Mouse (Mus musculus) kidney, postnatal 0 days (tissue): ENCODE measurements at regions not wholly inside any gene's neighbourhood (a gene's known extent, or its start where the extent isn't known, plus 50 kb on each side); places are given as distances from the start of the nearest gene placed in this dataset.

Source experiments
- ATAC-seq: fragments of 200-750 bp; cut with Nextera tagmentation; replicated peaks from 2 replicates; pipeline ENCODE4 v1.8.0; 2017; ENCODE audit warnings: low read depth, moderate number of reproducible peaks, moderate TSS enrichment, moderate library complexity; ENCODE audit not compliant: low FRiP score
- DNase-seq: peaks from one replicate; pipeline ENCODE4 v3.0.0-alpha.2; 2016; ENCODE audit warnings: low spot score
- H3K27ac ChIP-seq: fragments of 300-500 bp; sonication (generic); 2 replicates; pipeline ENCODE4 v1.5.1; 2014; ENCODE audit warnings: mild to moderate bottlenecking
- H3K27me3 ChIP-seq: fragments of 300-500 bp; sonication (generic); 2 replicates; pipeline ENCODE4 v1.6.1; 2014; ENCODE audit warnings: low read length, mixed read lengths; ENCODE audit not compliant: insufficient read depth
- H3K36me3 ChIP-seq: fragments of 300-500 bp; sonication (generic); 2 replicates; pipeline ENCODE4 v1.6.1; 2014; ENCODE audit warnings: low read length, mixed read lengths; ENCODE audit not compliant: insufficient read depth
- H3K4me1 ChIP-seq: fragments of 300-500 bp; sonication (generic); replicated peaks from 2 replicates; pipeline ENCODE4 v1.6.1; 2014; ENCODE audit warnings: antibody characterized with exemption, low read length, mixed read lengths; ENCODE audit not compliant: insufficient read depth
- H3K4me2 ChIP-seq: fragments of 300-500 bp; sonication (generic); 2 replicates; pipeline ENCODE4 v1.6.1; 2014; ENCODE audit warnings: mild to moderate bottlenecking, low read length, moderate library complexity, mixed read lengths
- H3K4me3 ChIP-seq: fragments of 300-500 bp; sonication (generic); replicated peaks from 2 replicates; pipeline ENCODE4 v1.5.1; 2014; ENCODE audit warnings: low read depth, low read length
- H3K9ac ChIP-seq: fragments of 300-500 bp; sonication (generic); 2 replicates; pipeline ENCODE4 v1.6.1; 2014; ENCODE audit warnings: low read depth, low read length
- H3K9me3 ChIP-seq: fragments of 300-500 bp; sonication (generic); replicated peaks from 2 replicates; pipeline ENCODE4 v1.6.1; 2016; ENCODE audit warnings: low read length, inconsistent platforms, mixed read lengths
- CTCF ChIP-seq: IDR thresholded peaks from 2 replicates; pipeline ENCODE4 v1.5.1; 2016; ENCODE audit warnings: antibody characterized with exemption, low read depth, mild to moderate bottlenecking, moderate library complexity
- WGBS: fragments of 180-500 bp; shearing (Covaris S2); extraction: QIAGEN DNeasy Blood & Tissue Kit; methylation state at CpG from one replicate; pipeline ENCODE4 v1.1.7; 2014; 5-methylcytosine and 5-hydroxymethylcytosine counted together

GRCm38 (mm10) chr11:37806761-37807160, 571.0 kb upstream of the Tenm2 start:
- no peak for ATAC-seq

DNA sequence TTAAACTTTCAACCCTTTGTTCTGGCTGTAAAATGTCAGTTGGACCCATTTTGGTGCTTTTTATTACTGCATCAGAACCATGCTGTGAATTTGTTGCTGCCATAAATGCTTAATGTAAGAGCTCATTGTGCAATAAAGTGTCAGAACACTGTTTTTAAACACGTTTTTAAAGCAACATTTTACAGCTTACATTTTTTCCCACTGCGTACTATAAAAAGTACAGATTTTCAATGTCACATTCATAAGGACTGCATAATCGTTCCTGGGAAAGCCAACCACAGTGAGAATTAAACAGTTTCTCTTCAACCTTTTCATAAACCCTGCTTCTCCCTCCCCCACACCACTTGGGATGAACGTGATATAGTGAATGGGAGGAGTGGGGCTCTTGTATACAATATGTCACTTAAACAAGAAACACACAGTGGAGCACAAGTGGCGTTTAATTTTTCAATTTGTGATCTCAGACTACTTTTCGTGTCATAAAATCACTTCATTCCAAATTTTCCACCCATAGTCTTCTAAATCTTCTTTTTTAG, 563.1 kb upstream of the Tenm2 start:
- no peak for ATAC-seq
- 63% methylated on average over 6 of the region's 6 CpGs for WGBS

More at GRCm38 (mm10) chr11:37806761-37807160, 571.0 kb upstream of the Tenm2 start:
- no peak for TF ChIP-seq CTCF
- H3K36me3 ChIP-seq, result no peaks in the 10 kb centered on the region
- no peak overlapping the region for H3K4me3 ChIP-seq
- H3K9ac ChIP-seq, result no peak overlapping the region
- DNase-seq, result no peak
- no peak overlapping the region for H3K4me2 ChIP-seq
- no peak overlapping the region for H3K27ac ChIP-seq
- no peaks in the 10 kb centered on the region for H3K9me3 ChIP-seq
- no peaks in the 10 kb centered on the region for H3K27me3 ChIP-seq
- H3K4me1 ChIP-seq, result no peaks in the 10 kb centered on the region
- 80% methylated on average over 5 of the region's 5 CpGs for WGBS

DNA sequence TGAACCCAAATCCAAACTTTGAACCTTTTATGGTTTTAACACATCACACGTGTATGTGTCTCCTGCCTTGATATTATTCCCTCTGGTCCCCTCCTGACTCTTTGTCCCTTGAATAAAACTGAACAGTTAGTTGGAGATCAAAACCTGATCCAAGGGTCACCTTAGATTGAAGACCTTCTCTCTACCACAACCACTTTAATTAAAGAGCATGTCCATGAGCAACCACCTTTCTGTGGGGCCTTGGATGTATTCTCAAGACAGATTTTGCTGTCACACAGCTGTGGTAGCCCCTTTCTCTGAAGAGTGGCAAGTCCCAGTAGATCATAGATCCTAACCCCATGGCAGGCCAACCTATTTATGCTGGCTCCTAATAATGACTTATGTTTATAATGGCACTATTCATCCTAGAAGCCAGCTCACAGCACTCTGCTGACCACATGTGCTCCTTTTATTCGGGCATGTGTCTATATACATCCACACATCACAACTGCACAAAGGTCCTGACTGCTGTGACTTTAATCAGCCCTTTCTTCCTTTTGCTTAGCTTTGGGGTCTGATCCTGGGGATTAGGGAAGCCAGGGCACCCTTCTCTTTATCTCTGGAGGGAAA, 536.8 kb upstream of the Tenm2 start:
- H3K4me1 ChIP-seq, result no peaks in the 10 kb centered on the region
- H3K36me3 ChIP-seq, result no peaks in the 10 kb centered on the region
- no peak overlapping the region for H3K4me3 ChIP-seq
- DNase-seq, result no peak
- ATAC-seq, result no peak
- 69% methylated on average over 2 of the region's 2 CpGs for WGBS
- no peaks in the 10 kb centered on the region for H3K27me3 ChIP-seq
- no peak overlapping the region for H3K27ac ChIP-seq
- H3K9me3 ChIP-seq, result no peaks in the 10 kb centered on the region
- H3K9ac ChIP-seq, result no peak overlapping the region
- TF ChIP-seq CTCF, result no peak
- no peak overlapping the region for H3K4me2 ChIP-seq

More for the DNA sequence above, 563.1 kb upstream of the Tenm2 start:
- H3K27ac ChIP-seq, result no peak overlapping the region
- no peak overlapping the region for H3K4me2 ChIP-seq
- no peak overlapping the region for H3K9ac ChIP-seq
- no peaks in the 10 kb centered on the region for H3K9me3 ChIP-seq
- DNase-seq, result no peak
- H3K4me3 ChIP-seq, result no peak overlapping the region
- no peaks in the 10 kb centered on the region for H3K4me1 ChIP-seq
- no peak for TF ChIP-seq CTCF
- H3K27me3 ChIP-seq, result no peaks in the 10 kb centered on the region
- H3K36me3 ChIP-seq, result no peaks in the 10 kb centered on the region

DNA sequence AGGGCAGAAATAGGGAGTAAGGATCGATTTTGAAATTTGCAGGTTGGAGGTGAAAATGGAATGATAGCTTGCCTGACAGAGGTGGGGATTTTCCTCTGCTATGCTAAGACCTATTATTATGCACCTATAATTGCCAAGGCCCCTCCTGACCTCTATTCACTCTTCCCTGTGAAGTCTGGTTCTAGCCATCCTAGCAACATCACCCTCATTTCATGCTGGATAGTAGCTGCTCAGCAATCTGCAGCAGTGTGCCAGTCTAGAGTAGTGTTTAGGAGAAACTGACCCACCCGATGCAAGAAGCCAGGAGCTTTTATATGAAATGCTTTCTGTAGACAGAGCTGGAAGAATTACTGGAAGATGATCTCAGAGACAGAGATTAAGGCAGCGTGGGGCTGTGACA, 535.1 kb upstream of the Tenm2 start:
- Histone ChIP-seq H3K27ac (no peak overlapping the region), H3K36me3 (no peaks in the 10 kb centered on the region), H3K27me3 (no peaks in the 10 kb centered on the region), H3K4me3 (no peak overlapping the region), H3K4me2 (no peak overlapping the region), H3K9me3 (no peaks in the 10 kb centered on the region), H3K9ac (no peak overlapping the region), H3K4me1 (no peaks in the 10 kb centered on the region)
- whole genome bisulfite sequencing, result 65% methylated on average over 3 of the region's 3 CpGs
- no peak for TF ChIP-seq CTCF
- ATAC-seq (no peak), DNase-seq (no peak)

GRCm38 (mm10) chr11:37768121-37768520, 532.4 kb upstream of the Tenm2 start:
- Histone ChIP-seq H3K4me1 (no peaks in the 10 kb centered on the region), H3K36me3 (no peaks in the 10 kb centered on the region), H3K9ac (no peak overlapping the region), H3K27ac (no peak overlapping the region), H3K27me3 (no peaks in the 10 kb centered on the region), H3K4me2 (no peak overlapping the region), H3K4me3 (no peak overlapping the region), H3K9me3 (no peaks in the 10 kb centered on the region)
- TF ChIP-seq CTCF, result no peak
- ATAC-seq (no peak), DNase-seq (no peak)
- 61% methylated on average over 3 of the region's 3 CpGs for WGBS

GRCm38 (mm10) chr11:37735992-37736391, 500.2 kb upstream of the Tenm2 start:
- Histone ChIP-seq H3K27ac (no peak overlapping the region), H3K27me3 (no peaks in the 10 kb centered on the region), H3K4me3 (no peak overlapping the region), H3K4me2 (no peak overlapping the region), H3K9me3 (no peaks in the 10 kb centered on the region), H3K36me3 (no peaks in the 10 kb centered on the region), H3K9ac (no peak overlapping the region), H3K4me1 (no peaks in the 10 kb centered on the region)
- TF ChIP-seq CTCF, result no peak
- ATAC-seq (no peak), DNase-seq (no peak)

- ATAC-seq (no peak), DNase-seq (no peak)
- H3K36me3 ChIP-seq, result no peaks in the 10 kb centered on the region
- H3K4me1 ChIP-seq, result no peaks in the 10 kb centered on the region
- whole genome bisulfite sequencing, result 91% methylated on average over 2 of the region's 2 CpGs
- TF ChIP-seq CTCF, result no peak
- no peaks in the 10 kb centered on the region for H3K9me3 ChIP-seq
- H3K9ac ChIP-seq, result no peak overlapping the region
- no peak overlapping the region for H3K4me2 ChIP-seq
- H3K27me3 ChIP-seq, result no peaks in the 10 kb centered on the region
- no peak overlapping the region for H3K4me3 ChIP-seq
- H3K27ac ChIP-seq, result no peak overlapping the region
Observed at GRCm38 (mm10) chr11:37735501-37735900, 499.7 kb upstream of the Tenm2 start.
